Mouse (Mus musculus) frontal cortex, postnatal 36 days (tissue): ENCODE measurements around the gene Inca1.

Source experiments
- DNase-seq, 2 experiments: peaks; one replicate each; pipeline ENCODE4 v3.0.0; 2022; ENCODE audit warnings: low spot score in 2 of 2

The Inca1 gene

DNA sequence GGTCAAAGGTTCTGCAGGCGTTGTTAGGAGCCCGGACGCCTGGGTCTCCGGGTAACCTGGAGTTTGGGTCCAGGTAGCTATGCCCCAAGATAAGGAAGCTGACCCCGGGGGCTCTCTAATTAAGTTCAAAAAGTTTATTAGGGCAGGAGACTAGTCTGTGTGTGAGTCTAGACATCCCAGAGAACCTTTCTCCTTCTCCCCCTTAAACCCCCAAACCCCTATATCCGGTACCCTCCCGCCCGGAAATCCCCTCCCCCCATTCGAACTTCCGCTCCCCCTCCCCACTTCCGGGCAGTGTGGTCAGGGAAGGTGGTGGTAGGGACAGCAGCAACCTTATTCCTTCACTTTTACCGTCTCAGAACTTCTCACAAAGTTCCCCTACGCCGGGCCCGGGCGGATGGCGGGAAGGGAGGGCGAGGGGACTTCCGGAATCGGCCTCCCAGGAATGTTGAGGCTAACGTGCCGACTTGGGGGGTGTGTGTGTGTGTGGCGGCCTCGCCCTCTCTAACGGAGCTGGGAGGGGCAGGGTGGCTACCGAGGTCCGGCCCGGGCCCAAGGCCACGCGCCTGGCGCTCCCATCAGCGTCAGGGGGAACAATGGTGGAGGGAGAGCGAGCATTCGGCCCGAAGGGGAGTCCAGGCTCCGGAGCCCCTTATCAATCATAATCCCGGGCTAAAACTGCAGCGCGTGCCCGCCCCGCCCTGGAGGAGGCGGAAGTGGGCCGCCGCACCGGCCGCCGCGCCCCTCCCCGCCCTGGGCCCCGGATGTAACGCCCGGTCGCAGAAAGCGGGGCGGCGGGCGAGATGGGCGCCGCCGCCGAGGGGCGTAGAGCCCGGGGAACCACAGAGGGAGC, 46.4 kb downstream of the Inca1 start:
- no peak for DNase-seq

- no peak for DNase-seq
Observed at GRCm38 (mm10) chr11:70652884-70653344, 47.0 kb downstream of the Inca1 start.

GRCm38 (mm10) chr11:70652029-70652883, 47.7 kb downstream of the Inca1 start:
- DNase-seq, result no peak

- no peak for DNase-seq
Observed at GRCm38 (mm10) chr11:70651391-70651790, 48.6 kb downstream of the Inca1 start.

DNA sequence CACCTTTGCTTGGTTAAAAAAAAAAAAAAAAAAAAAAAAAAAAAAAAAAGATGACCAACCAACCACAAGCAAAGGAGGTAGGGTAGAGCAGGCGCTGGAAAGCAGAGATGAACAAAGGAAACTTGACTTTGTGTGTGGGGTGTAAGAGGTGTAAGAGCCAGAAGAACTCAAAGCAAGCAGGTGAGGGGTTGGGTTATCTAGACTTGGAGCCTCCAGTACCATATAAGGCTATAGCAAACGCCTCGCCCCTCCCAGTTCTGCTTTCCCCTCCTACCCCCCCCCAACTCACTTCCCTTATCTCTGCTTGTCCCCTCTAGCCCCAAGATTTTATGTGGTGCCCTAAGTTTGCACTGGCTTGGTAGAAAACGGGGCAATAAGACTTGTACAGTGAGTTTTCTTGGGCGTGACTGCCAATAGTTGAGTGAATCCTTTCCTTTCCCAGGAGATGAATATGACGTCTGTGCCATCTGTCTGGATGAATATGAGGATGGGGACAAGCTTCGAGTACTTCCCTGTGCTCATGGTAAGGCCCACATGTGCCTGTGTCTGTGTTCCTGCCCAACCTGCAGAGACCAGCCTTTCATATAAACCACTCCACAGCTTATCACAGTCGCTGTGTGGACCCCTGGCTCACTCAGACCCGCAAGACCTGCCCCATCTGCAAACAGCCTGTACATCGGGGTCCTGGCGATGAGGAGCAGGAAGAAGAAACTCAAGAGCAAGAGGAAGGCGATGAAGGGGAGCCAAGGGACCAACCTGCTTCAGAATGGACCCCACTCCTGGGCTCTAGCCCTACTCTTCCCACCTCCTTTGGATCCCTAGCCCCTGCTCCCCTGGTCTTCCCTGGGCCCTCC, 49.4 kb downstream of the Inca1 start:
- no peak for DNase-seq

- DNase-seq, result no peak
Observed at GRCm38 (mm10) chr11:70649185-70649734, 50.7 kb downstream of the Inca1 start.

- no peak for DNase-seq
Observed at GRCm38 (mm10) chr11:70648512-70648911, 51.4 kb downstream of the Inca1 start.

DNA sequence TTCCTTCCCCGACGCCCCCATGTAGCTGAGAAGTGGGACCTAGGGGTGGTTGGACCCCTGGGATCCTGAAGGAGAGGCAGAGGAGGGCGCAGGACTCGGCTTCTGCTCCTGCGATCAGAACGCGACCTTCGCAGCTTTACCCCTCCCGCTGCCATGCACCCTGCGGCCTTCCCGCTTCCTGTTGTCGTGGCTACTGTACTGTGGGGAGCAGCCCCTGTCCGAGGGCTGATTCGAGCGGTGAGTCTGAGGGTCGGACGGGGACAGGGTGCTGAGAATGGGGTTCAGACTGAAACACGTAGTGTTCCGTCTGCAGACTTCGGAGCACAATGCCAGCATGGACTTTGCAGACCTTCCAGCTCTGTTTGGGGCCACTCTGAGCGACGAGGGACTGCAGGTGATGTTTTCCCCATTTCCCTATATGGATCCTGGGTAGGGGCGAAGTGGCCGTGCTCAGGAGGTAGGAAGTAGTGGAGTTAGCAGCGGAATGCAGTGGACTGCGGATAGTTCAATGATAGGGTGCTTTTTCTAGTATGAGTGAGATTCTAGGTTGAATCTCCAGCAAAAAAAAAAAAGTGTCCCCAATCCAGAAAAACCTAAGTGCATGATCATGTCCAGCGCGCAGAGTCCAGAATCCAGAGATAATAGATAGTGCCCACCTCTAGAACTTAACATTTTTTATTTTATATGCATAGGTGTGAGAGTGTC, 52.1 kb downstream of the Inca1 start:
- no peak for DNase-seq

- DNase-seq, result peak; percentile 95 to 97
Observed at GRCm38 (mm10) chr11:70646691-70647650, 53.0 kb downstream of the Inca1 start, which contains the start of the genes Rnf167 and Slc25a11. Gene Rnf167 (plus strand): TSS chr11:70647235. Gene Slc25a11 (minus strand): TSS chr11:70647479.

- DNase-seq, result no peak
Observed at GRCm38 (mm10) chr11:70646259-70646555, 53.7 kb downstream of the Inca1 start.

DNA sequence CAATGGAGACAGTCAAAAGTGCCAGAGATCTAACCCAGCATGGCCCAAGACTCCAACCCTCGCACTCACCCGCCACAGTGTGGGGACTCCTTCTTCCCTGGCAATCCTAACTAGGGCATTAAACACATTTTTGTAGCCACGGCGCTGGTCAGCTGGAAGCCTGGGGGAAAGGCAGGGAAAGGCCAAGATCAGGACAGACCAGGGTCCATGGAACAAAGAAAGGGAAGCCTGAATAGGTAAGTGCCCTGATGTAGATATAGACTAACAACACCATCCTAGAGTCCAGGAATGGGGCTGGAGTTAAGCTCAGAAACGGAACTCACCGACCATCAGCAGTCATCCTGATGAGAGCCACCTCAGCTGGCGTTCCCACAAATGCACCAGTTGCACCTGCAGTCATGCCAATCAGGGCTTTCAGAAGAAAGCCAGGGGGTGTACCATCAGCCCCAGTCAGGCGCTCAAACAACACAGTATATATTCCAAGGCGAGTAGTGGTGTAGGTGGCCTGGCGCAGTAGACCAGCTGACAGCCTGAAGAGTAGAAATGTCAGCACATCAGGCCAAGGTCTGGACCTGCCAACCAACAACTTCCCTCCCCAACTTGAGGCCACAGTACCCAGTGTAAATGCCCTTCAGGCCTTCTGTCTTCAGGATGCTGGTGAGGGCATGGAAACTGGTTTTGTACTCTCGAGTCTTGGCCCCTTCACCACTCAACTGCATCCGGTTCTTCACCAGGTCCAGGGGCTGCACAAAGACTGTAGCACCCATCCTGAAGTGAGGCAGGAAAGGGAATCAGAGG, 54.3 kb downstream of the Inca1 start:
- no peak for DNase-seq

GRCm38 (mm10) chr11:70644564-70645103, 55.3 kb downstream of the Inca1 start:
- DNase-seq, result no peak

- DNase-seq, result no peak
Observed at GRCm38 (mm10) chr11:70643051-70643450, 56.9 kb downstream of the Inca1 start.

DNA sequence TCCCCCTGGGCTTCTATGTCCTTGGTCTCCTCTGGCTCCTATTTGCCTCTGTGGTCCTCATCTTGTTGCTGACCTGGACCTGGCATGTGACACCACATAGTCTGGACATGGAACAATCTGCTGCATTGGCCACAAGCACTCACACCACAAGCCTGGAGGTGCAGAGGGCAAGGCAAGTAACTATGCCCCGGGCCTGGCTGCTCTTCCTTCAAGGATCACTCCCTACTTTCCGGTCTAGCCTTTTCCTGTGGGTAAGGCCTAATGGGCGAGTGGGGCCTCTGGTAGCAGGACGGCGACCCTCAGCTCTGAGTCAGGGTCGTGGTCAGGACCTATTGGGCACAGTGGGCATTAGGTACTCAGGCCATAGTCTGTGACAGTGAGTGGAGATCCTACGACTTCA, 58.7 kb downstream of the Inca1 start:
- no peak for DNase-seq

DNA sequence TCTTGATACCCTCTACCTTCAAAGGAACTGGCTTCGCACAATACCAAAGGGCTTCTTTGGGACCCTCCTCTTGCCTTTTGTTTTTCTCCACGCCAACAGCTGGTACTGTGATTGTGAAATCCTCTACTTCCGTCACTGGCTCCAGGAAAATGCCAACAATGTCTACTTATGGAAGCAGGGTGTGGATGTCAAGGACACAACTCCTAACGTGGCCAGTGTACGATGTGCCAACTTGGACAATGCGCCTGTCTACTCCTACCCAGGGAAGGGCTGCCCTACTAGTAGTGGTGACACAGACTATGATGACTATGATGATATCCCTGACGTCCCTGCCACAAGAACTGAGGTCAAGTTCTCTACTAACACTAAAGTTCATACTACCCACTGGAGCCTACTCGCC, 60.0 kb downstream of the Inca1 start:
- no peak for DNase-seq

DNA sequence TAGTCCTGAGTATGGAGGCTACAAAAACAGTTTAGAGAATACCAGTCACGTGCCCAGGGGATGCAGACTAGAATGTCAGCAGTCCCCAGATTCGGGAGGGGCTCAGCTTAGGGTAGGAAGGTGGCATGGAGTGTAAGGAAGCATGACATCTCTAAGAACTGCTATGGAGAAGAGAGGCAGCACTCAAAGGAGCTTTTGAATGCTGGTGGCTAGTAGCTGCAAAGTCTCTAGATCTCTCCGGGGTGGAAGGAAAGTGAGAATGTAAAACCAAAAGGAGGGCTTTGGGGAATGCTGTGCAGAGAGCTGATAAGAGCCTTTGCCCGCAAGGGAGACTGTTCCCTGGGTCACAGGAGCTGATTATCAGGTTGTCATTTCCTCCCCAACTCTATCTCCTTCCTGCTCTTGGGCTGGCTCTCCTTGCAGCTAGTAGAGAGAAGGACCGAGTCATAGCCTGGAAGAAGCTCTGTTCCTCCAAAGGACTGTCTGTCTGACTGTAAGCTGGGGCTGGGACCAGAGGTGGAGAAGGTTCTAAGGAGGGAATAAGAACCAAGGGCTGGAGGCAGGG, 61.2 kb downstream of the Inca1 start, which contains the start of gene Gp1ba:
Gp1ba (plus strand) TSS at position 409 of the 565 bp plus-strand sequence.
- no peak for DNase-seq
